Mouse (Mus musculus) heart, adult 2 months (tissue): Measurements from ENCODE around the gene Gm49486.

Source experiments
- CTCF ChIP-seq: fragments of 200-600 bp; IDR thresholded peaks from 2 replicates; pipeline ENCODE4 v1.8.1; 2022; ENCODE audit warnings: antibody characterized with exemption, mild to moderate bottlenecking, moderate library complexity
- EP300 ChIP-seq: fragments of 200-500 bp; IDR thresholded peaks from 2 replicates; pipeline ENCODE4 v1.6.1; 2011; ENCODE audit warnings: low read depth, low read length, control low read depth; ENCODE audit not compliant: insufficient read depth
- POLR2A ChIP-seq: fragments of 200-500 bp; IDR thresholded peaks from 2 replicates; pipeline ENCODE4 v1.6.1; 2011; ENCODE audit warnings: mild to moderate bottlenecking, low read depth, low read length, control low read depth; ENCODE audit not compliant: insufficient read depth

DNA sequence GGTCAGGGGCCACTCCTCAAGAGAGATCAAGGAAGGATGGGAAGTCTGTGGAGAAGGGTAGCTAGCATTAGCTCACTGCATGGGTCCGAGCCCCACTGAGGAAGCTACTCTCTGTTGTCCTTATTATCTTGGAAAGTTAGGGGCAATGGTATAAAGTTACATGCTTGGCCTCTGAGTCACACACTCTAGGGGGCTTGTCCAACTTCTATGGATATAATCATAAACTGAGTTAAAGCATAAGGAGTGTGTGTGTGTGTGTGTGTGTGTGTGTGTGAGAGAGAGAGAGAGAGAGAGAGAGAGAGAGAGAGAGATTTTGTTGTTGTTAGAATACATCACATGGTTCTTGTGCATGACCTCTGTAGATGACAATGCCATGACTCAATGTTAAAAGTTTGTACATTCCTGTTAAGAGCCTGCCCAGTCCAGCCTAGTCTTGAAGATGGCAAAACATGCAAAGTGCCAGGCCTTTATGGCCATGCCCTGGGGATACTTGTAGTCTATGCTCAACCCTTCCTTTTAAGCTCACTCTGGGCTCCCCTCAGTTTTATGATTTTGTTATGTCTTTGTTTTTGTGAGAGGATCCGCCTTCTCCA is 70.5 kb downstream of the Gm49486 start:
- no peak for TF ChIP-seq POLR2A
- TF ChIP-seq CTCF, result no peak
- TF ChIP-seq EP300, result no peak
